Mouse (Mus musculus) embryonic facial prominence, embryonic 14.5 days (tissue): ENCODE results near the gene Zfp697. TPM values are rescaled to one million over a fixed set of nuclear protein-coding genes. Genes with fewer than 3 reads are reported as not detected.

ENCODE experiments used
- ATAC-seq: fragments of 200-750 bp; cut with Nextera tagmentation; 2 replicates; pipeline ENCODE4 v1.8.0; 2017; ENCODE audit warnings: low read depth, moderate number of reproducible peaks, moderate TSS enrichment
- DNase-seq: peaks from one replicate; pipeline ENCODE4 v3.0.0-alpha.2; 2015; ENCODE audit warnings: low spot score
- H3K27ac ChIP-seq: fragments of 300-500 bp; sonication (generic); replicated peaks from 2 replicates; pipeline ENCODE4 v1.5.1; 2014; ENCODE audit warnings: low read depth, mild to moderate bottlenecking, low read length, moderate library complexity
- H3K27me3 ChIP-seq: fragments of 300-500 bp; sonication (generic); replicated peaks from 2 replicates; pipeline ENCODE4 v1.6.1; 2014; ENCODE audit warnings: low read length; ENCODE audit not compliant: control insufficient read depth, insufficient read depth
- H3K36me3 ChIP-seq: fragments of 300-500 bp; sonication (generic); 2 replicates; pipeline ENCODE4 v1.6.1; 2014; ENCODE audit warnings: low read length, mixed read lengths; ENCODE audit not compliant: control insufficient read depth, insufficient read depth
- H3K4me1 ChIP-seq: fragments of 300-500 bp; sonication (generic); 2 replicates; pipeline ENCODE4 v1.6.1; 2014; ENCODE audit warnings: antibody characterized with exemption, low read length; ENCODE audit not compliant: control insufficient read depth, insufficient read depth
- H3K4me2 ChIP-seq: fragments of 300-500 bp; sonication (generic); 2 replicates; pipeline ENCODE4 v1.6.1; 2014; ENCODE audit warnings: low read depth, mild to moderate bottlenecking, low read length, moderate library complexity, mixed read lengths
- H3K4me3 ChIP-seq: fragments of 300-500 bp; sonication (generic); 2 replicates; pipeline ENCODE4 v1.5.1; 2014; ENCODE audit warnings: low read depth, mild to moderate bottlenecking, low read length
- H3K9ac ChIP-seq: fragments of 300-500 bp; sonication (generic); 2 replicates; pipeline ENCODE4 v1.6.1; 2014; ENCODE audit warnings: low read depth, mild to moderate bottlenecking, low read length, moderate library complexity, mixed read lengths
- H3K9me3 ChIP-seq: fragments of 300-500 bp; sonication (generic); 2 replicates; pipeline ENCODE4 v1.6.1; 2016; ENCODE audit warnings: low read length; ENCODE audit not compliant: control insufficient read depth
- WGBS: fragments of 180-500 bp; shearing (Covaris S2); extraction: QIAGEN DNeasy Blood & Tissue Kit; methylation state at CpG from one replicate; pipeline ENCODE4 v1.1.7; 2014; 5-methylcytosine and 5-hydroxymethylcytosine counted together
- polyA plus RNA-seq: library from polyadenylated mRNA; unstranded; fragments of >200 nt; fragmentation: Nextera tagmentation; extraction: Ambion mirVana; gene quantifications from 2 replicates; pipeline ENCODE4 v1.2.1, GENCODE M21; 2014

The Zfp697 gene
- polyA plus RNA-seq, 1 experiment from 2014 or later, result 4.8 TPM

DNA sequence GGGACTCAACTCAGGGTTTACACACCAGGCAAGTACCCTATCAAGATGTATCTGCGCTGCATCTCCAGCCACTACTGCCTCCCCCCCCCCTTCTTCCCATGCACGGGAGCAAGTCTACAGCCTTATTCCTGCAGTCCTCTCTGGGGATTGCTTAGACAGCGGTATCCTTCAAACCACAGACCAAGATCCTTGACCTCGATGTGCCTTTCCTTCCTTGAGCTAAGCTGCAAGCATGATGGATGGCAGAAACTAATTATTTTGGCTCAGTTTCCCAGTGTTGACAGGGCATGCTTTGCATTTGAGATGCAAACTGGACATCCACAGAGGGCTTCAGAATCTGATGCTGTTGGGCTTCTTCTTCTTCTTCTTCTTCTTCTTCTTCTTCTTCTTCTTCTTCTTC is 40.7 kb downstream of the Zfp697 start:
- Histone ChIP-seq H3K4me3 (no peak overlapping the region), H3K27ac (no peak overlapping the region), H3K27me3 (peaks cover 9% of the 10 kb centered on the region; the same call in 1 of the 2 replicates), H3K4me1 (peaks cover 6% of the 10 kb centered on the region; the same call in 1 of the 2 replicates), H3K4me2 (no peak overlapping the region), H3K36me3 (peaks cover 4% of the 10 kb centered on the region; the same call in 1 of the 2 replicates), H3K9ac (no peak overlapping the region), H3K9me3 (no peaks in the 10 kb centered on the region)
- 79% methylated on average over 4 of the region's 4 CpGs for WGBS
- DNase-seq (no peak), ATAC-seq (no peak)

DNA sequence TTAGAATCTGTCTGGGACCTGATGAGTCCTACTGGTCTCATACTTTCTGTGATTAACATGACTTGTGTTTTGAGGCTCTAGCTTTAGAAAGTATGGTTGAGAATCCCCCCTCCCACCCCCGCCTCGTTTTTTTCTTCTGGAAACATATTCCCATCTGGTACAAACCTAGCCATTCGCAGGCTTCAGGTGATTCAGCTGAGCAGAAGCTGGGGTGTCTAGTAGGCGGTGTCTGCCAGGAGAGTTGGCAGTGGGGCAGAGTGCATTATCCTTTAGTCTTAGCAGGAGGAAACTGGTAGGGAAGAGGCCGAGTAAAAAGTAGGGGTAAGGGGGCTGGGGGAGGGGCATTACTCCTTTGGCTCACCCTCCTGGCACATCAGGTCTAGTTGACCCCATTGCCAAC is 44.5 kb downstream of the Zfp697 start:
- H3K9ac ChIP-seq, result no peak overlapping the region
- WGBS, result 48% methylated on average over 5 of the region's 5 CpGs
- peaks cover 4% of the 10 kb centered on the region; the same call in 1 of the 2 replicates for H3K36me3 ChIP-seq
- DNase-seq (no peak), ATAC-seq (no peak)
- peaks cover 29% of the 10 kb centered on the region for H3K27me3 ChIP-seq
- peaks cover 10% of the 10 kb centered on the region; the same call in 1 of the 2 replicates for H3K4me1 ChIP-seq
- H3K4me2 ChIP-seq, result peak overlapping the region; percentile 98
- peak overlapping the region; percentile 62 for H3K4me3 ChIP-seq
- H3K9me3 ChIP-seq, result no peaks in the 10 kb centered on the region
- no peak overlapping the region for H3K27ac ChIP-seq

GRCm38 (mm10) chr3:98427260-98427599 is 45.0 kb downstream of the Zfp697 start:
- H3K27ac ChIP-seq, result no peak overlapping the region
- H3K27me3 ChIP-seq, result peaks cover 29% of the 10 kb centered on the region
- peak overlapping the region; percentile 56 for H3K9ac ChIP-seq
- ATAC-seq (no peak), DNase-seq (no peak)
- peak overlapping the region; percentile 98 for H3K4me2 ChIP-seq
- H3K4me3 ChIP-seq, result peak overlapping the region; percentile 62
- H3K36me3 ChIP-seq, result peaks cover 4% of the 10 kb centered on the region; the same call in 1 of the 2 replicates
- H3K9me3 ChIP-seq, result no peaks in the 10 kb centered on the region
- 2% methylated on average over 16 of the region's 23 CpGs for WGBS
- H3K4me1 ChIP-seq, result peaks cover 10% of the 10 kb centered on the region; the same call in 1 of the 2 replicates

- H3K36me3 ChIP-seq, result peaks cover 4% of the 10 kb centered on the region; the same call in 1 of the 2 replicates
- 0% methylated on average over 22 of the region's 110 CpGs for WGBS
Observed at GRCm38 (mm10) chr3:98427600-98428448, 45.6 kb downstream of the Zfp697 start.

DNA sequence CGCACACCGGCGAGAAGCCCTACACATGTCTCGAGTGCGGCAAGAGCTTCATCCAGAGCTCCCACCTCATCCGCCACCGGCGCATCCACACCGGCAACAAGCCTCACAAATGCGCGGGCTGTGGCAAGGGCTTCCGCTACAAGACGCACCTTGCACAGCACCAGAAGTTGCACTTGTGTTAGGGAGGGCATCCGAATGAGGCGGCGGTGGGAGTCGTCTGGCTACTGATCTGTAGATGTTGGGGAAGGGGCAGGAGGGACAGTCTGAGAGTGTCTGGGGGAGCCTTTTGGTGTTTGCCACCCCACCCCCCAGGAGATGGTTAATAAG is 46.2 kb downstream of the Zfp697 start:
- DNase-seq (no peak), ATAC-seq (no peak)
- H3K27me3 ChIP-seq, result peaks cover 29% of the 10 kb centered on the region
- H3K9me3 ChIP-seq, result no peaks in the 10 kb centered on the region
- H3K4me3 ChIP-seq, result peak overlapping the region; percentile 62
- peak overlapping the region; percentile 56 for H3K9ac ChIP-seq
- WGBS, result 9% methylated on average over 14 of the region's 17 CpGs
- no peak overlapping the region for H3K27ac ChIP-seq
- H3K4me2 ChIP-seq, result peak overlapping the region; percentile 98
- peaks cover 4% of the 10 kb centered on the region; the same call in 1 of the 2 replicates for H3K36me3 ChIP-seq
- peaks cover 10% of the 10 kb centered on the region; the same call in 1 of the 2 replicates for H3K4me1 ChIP-seq

More at GRCm38 (mm10) chr3:98427600-98428448, 45.6 kb downstream of the Zfp697 start:
- peaks cover 10% of the 10 kb centered on the region; the same call in 1 of the 2 replicates for H3K4me1 ChIP-seq
- DNase-seq (peak; percentile 76), ATAC-seq (peak; percentile 96)
- no peak overlapping the region for H3K27ac ChIP-seq
- peaks cover 29% of the 10 kb centered on the region for H3K27me3 ChIP-seq
- H3K4me3 ChIP-seq, result peak overlapping the region; percentile 62
- H3K4me2 ChIP-seq, result peak overlapping the region; percentile 98
- no peaks in the 10 kb centered on the region for H3K9me3 ChIP-seq
- H3K9ac ChIP-seq, result peak overlapping the region; percentile 56

DNA sequence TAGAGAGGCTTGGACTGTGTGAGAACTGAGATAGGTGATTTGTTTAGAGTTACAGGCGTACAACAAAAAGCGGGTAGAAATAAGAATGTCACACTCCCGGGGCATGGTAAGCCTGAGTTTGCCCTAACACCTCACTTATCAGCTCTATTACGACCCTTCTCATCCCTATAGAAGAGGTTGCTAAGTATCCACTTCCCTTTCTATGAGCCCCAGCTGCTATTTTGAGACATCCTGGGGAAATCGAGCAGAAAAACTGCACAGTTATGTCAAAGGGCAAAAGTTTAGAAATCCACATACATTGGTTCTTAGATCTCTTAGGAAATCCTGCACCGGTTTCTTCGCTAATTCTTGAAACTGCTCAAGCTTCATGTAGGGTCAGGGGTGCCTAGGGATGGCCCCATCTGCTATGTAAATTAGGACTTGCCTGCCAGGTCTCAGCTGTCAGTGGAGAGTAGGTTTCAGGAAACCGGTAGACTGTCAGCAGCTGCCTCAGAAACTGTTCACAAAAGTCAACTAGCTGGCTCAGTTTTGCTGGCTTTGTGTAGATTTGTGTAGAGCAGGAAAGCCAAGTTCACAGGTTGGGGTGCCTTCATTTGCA is 46.8 kb downstream of the Zfp697 start:
- Histone ChIP-seq H3K27me3 (peaks cover 29% of the 10 kb centered on the region), H3K4me1 (peaks cover 10% of the 10 kb centered on the region; the same call in 1 of the 2 replicates), H3K4me3 (no peak overlapping the region), H3K4me2 (no peak overlapping the region), H3K9me3 (no peaks in the 10 kb centered on the region), H3K9ac (no peak overlapping the region), H3K36me3 (peaks cover 4% of the 10 kb centered on the region; the same call in 1 of the 2 replicates), H3K27ac (no peak overlapping the region)
- no peak for ATAC-seq
- no peak for DNase-seq
- WGBS, result 34% methylated on average over 8 of the region's 8 CpGs

DNA sequence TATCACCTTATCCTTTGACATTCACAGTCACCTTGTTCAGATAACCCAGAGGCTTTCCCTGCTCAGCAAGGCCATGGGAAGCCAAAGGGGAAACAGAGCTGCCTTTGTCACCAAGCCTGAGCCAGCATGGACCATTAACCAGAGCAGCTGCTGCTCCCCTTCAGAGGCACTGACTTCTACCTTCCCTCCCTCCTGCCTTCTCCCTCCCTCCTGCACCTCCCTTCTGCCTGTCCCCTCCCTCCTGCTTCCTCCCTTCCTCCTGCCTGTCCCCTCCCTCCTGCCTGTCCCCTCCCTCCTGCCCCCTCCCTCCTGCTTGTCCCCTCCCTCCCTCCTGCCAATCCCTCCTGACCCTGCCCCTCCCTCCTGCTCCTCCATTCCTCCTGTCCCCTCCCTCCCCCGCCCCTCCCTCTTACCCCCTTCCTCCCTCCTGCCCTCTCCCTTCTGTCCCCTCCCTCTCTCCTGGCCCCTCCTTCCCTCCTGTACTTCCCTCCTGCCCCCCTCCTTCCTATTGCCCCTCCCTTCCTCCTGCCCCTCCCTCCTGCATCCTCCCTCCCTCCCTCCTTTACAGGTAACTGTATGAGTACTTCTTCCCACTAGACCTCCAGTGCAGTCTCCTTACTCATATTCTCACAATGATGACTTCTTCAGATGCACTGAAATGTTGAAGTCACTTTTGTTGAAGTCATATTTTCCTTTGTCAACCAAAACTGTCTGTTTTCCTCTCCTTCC is 52.0 kb downstream of the Zfp697 start:
- Histone ChIP-seq H3K4me2 (no peak overlapping the region), H3K27ac (no peak overlapping the region), H3K9me3 (no peaks in the 10 kb centered on the region), H3K36me3 (no peaks in the 10 kb centered on the region), H3K4me3 (no peak overlapping the region), H3K4me1 (no peaks in the 10 kb centered on the region), H3K9ac (no peak overlapping the region), H3K27me3 (peaks cover 7% of the 10 kb centered on the region; the same call in 1 of the 2 replicates)
- ATAC-seq (no peak), DNase-seq (no peak)
- 40% methylated on average over 1 of the region's 1 CpGs for whole genome bisulfite sequencing

- Histone ChIP-seq H3K27me3 (no peaks in the 10 kb centered on the region), H3K4me3 (no peak overlapping the region), H3K36me3 (no peaks in the 10 kb centered on the region), H3K4me2 (no peak overlapping the region), H3K9ac (no peak overlapping the region), H3K4me1 (no peaks in the 10 kb centered on the region), H3K27ac (no peak overlapping the region), H3K9me3 (no peaks in the 10 kb centered on the region)
- 83% methylated on average over 1 of the region's 1 CpGs for WGBS
- DNase-seq (no peak), ATAC-seq (no peak)
Observed at GRCm38 (mm10) chr3:98435030-98435429, 52.8 kb downstream of the Zfp697 start.
